Mouse (Mus musculus) gastrocnemius, postnatal 36 days (tissue): ENCODE measurements around the gene Pcyt1a. TPM values are rescaled to one million over a fixed set of nuclear protein-coding genes. Genes with fewer than 3 reads are reported as not detected.
"Not testable (repeated sequence)": the region's sequence is repeated elsewhere in the genome, so short reads cannot be mapped to it uniquely, and the experiment has no call there.

Experiments
- DNase-seq, 2 experiments: peaks; one replicate each; pipeline ENCODE4 v3.0.0; 2022
- intact Hi-C: fragments of 180-260 bp; cut with DNase I; formaldehyde crosslinking; loops from one replicate; pipeline ENCODE4 v1.15.1; 2025
- total RNA-seq, 2 experiments: library from RNA; stranded (reverse); gene quantifications; 2 replicates each; pipeline ENCODE4 v1.2.3; 2021

Pcyt1a gene
- total RNA-seq, 2 experiments from 2014 or later, result 105 to 121 TPM

DNA sequence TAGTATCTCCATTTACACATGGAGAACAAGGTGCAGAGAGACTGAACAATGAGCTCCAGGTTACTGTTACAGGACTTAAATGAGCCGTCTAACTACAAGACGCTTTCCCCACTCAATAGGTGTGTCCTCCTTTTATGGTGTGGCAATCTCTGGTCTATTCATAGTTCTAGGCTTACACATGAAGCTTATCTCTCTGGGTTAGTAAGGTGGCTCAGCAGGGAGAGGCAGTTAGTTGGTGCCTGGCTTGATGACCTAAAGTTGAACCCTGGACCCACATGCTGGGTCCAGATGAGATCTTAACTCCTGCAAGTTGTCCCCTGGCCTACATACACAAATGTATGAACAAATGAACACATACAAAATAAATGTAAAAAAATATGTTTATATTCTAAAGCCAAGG, 32.7 kb downstream of the Pcyt1a start:
- no peak for DNase-seq
- intact Hi-C loops, result loop anchor here (5.0 kb wide), 2 partner anchors 196 to 346 kb away; no protein-coding TSS in a partner anchor

DNA sequence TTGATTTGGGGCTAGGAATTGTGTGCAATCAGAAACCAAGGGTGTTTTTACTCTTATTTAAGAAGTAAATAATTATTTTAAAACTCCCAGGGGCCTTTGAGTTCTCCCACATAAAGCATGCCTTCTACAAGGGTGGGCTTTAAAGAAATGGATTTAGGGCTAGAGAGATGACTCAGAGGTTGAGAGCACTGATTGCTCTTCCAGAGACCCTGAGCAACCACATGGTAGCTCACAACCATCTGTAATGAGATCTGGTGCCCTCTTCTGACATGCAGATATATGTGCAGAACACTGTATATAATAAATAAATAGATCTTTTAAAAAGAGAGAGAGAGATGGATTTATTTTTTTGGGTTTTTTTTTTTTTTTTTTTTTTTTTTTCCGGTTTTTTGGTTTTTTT, 34.2 kb downstream of the Pcyt1a start:
- no peak for DNase-seq

DNA sequence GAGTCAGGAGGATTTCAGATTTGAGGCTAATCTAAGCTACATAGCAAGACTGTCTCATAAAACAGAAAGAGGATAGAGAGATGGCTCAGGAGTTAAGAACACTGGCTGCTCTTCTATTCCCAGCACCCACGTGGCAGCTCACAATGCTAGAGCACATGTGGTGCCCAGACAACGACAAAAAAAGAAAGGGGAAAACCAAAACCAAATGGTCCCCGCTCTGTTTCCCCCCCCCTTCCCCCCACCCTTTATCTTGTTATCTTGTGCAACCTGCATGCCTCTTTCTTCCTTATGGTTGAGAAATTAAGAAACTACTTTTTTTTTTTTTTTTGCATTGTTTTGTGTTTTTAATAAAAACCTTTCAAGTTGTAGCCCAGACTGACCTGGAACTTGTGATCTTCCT, 37.8 kb downstream of the Pcyt1a start:
- intact Hi-C loops, result no loop called here
- DNase-seq, result no peak

More for the DNA sequence above, 34.2 kb downstream of the Pcyt1a start:
- intact Hi-C loops, result loop anchor here (5.0 kb wide), 2 partner anchors 198 to 348 kb away; no protein-coding TSS in a partner anchor

DNA sequence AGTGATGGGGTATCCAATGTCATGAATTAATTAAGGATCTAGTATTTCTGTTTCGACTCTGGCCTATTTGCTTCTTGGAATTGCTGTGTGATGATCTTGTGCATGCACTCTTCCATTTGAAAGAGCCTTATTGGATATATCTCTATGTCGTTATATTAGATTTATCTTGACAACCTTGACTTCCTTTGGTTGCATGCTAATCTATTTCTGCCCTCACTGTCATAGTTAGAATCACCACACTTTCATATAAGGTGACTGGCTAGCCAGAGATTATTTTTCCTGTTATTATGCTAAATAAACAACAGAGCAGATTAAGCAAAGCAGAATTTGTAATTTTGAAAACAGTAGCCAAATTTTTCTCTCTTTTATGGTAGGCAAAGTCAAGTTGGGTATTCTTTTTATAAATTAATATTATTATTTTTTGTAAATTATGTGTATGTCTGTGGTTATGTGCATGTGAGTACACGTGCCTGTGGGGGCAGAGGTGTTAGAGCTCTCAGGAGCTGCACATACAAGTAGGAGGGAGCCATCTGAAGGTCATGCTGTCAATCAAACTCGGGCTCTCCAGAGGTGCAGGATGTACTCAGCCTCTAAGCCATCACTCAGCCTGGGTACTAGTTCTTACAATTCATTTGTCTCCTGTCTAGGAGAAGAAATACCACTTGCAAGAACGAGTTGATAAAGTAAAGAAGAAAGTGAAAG, 38.8 kb downstream of the Pcyt1a start:
- intact Hi-C loops, result no loop called here
- no peak for DNase-seq

DNA sequence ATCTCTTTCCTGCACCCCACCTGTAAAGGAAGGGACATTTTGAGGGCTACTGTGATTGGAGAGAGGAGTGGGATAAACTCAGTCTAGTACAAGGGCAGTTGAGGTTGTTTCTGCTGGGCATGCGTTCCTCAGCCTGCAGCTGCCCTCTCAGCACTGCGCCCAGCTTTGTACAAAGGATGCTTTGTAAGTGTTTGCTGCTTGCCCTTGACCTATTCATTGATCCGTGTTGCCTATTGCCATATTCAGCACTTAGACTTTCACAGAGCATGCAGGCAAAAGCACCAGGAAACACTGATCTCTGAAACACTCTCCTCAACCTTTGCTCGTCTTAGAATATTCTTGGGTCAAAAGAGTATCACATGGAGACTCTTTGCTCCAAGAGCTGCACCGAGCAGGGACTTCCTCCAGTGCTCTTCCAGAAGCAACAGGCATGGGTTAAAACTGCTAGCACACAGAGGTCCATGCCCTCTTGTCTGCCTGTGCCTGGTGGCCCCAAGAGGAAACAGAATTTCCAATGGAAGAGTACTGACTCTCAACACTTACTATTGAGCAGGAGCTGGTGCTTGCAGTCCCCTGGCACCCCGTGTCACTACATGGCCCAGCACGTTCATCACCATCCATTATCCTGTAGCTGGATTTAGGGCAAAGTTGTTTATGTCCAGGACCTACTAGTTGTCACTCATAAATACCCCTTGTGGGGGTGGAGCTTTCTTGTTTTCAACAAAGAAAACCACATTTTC, 41.7 kb downstream of the Pcyt1a start:
- intact Hi-C loops, result no loop called here
- DNase-seq, result no peak

DNA sequence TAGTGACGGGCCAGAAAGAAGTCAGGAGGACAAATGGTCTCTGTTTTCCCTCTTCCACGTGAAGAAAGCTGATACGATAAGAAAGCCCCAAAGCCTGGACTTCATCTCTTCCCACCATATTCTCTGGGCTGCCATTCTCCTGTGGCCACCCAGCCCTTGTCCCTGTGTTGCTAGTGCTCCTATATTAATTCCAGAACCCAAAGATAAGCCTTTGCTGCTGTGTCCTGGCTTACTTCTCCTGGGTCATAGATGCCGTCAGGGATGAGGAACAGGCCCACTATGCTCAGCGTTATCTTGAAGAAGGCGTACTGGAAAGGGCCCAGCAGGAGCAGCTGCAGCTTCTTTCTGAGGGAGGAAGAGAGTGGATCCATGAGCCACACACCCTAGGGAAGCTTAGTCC, 46.6 kb downstream of the Pcyt1a start:
- no peak for DNase-seq
- intact Hi-C loops, result no loop called here

DNA sequence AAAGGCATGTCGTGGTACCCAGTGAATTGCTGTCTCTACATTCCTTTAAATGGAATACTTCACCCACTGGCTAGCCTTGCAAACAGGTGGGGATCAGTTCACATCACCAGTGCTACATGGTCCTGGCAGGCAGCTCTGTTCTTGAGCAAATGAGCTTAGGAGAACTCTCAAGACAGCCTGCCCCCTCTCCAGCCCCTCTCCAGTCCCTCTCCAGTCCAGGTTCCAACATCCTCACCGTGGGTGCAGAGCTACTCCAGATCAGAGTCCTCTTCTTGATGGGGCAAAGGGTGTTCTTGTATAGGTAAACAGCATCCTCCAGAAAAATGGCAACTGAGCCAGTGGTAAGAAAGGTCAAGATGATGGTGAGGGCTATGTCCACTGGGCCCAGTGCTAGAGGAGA, 48.7 kb downstream of the Pcyt1a start:
- intact Hi-C loops, result loop anchor here (2.0 kb wide), 1 partner anchor 53 kb away; no protein-coding TSS in a partner anchor

DNA sequence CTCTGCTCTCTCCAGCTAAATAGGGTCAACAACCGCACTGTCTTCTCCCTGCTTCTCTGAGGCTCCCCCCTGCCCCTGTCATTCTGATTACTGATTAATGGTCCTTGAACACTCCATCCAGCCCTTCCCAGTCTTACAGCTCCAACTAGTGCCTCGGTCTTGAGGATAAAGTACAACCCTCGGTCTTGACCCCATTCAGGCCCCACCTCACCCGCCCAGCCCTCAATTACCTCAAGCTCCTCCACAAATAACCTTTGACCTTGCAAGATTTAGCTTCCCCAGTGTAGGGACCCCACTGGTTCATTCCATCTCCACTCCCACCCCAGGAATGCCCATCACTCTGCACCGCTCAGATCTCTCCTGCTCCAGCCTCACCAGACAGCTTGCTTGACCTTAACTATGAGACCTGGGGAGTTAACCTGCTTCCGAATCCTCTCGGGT, 53.7 kb downstream of the Pcyt1a start:
- intact Hi-C loops, result no loop called here
- DNase-seq, result no peak

More for the DNA sequence above, 48.7 kb downstream of the Pcyt1a start:
- DNase-seq, result no peak

DNA sequence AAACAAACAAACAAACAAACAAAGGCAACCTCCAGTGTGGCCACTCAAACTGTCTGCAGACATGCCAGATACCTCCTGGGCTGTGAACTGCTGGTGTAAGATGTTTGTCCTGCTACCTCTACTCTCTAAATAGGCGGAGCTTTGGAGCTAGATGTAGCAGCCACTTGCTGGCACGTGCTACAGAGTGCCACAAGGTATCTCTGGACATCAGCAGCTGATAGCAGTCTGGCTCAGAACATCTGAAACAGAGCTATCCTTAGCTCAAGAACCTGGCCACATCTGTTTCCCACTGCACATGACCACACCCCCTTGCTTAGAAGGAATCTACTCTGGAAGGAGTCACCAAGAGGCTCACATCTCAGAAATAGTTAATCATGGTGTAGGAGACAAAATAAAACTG, 54.5 kb downstream of the Pcyt1a start:
- no peak for DNase-seq
- intact Hi-C loops, result no loop called here

DNA sequence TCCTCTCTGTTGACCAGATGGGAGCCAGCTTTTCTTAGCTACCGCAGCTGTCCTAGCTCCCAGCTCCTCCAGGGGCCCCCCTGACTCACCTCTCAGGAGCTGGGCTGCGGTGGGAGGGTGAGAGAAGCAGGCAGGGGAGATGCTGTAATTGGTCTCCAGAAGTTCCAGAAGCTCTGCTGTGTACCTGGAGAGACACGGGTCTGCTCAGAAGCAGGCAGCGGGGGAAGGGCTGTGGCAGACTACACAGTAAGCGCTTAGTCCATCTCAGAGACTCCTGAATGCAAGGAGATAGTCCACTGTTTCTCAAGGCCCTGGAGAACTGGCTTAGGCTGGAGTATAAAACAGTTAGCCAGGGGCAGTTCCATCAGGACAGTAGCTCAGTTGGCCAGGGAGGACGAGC, 55.3 kb downstream of the Pcyt1a start:
- DNase-seq, result no peak
- intact Hi-C loops, result no loop called here

DNA sequence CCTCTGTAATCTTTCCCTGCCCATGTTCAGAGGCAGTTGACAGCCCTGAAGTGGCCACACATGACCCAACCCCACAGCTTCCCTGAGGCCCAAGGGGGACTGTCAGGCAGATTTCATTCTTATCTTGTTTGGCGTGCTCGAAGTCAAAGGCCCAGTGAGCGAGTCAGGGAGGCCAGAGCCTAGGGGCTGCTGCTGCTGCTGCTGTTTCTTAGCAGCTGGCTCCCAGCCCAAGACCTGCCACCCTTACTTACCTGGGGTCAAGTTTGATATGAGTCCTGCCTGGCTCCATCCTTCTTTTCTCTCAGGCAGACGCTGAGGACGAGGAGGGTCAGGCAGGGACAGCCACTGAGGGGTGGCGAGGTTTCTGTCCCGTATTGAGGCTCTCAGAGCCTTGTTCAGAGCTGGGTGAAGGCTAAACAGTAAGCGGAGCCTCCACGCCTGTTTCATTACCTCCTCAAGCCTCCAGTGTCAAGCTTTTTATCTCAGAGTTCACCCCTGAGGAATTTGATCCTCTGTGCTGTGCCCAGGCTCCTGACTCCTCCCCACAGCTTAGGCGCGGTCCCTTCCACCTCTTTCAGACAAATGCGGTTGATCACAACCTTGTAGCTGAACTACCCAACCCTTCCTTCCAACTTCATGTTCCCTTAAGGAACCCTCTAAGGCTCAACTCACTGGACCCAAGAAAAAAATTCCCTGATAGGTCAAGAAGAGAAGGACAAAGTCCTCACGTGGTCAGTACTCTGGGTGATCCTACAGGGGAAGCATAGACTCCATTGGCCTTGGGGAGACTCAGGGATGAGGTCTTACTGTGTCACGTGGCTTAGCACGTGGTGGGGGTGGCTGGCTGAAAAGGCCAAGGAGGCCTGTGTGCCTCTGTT, 56.8 kb downstream of the Pcyt1a start, which contains the start of gene Slc51a:
TSS of gene Slc51a (minus strand) at position 646 of the 878 bp plus-strand sequence.
- intact Hi-C loops, result no loop called here
- no peak for DNase-seq

DNA sequence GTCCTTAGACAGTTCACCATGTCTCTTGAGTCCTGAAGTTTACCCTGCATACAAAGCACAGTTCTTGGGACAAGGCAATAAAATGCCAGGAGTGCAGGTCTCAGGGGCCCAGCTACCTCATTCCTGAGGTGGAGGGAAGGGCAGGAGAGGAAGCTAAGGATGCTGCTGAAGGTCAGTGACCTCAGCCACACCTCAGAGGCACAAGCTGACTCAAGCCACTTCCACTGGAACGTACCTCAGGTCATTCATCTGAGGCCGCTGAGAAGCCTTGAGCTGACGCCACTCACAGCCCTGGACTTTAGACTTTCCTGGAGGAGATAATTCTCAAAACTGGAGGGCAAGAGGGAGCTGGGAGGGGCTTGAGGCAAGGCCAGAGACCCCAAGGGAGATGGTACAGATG, 58.2 kb downstream of the Pcyt1a start:
- intact Hi-C loops, result no loop called here
- DNase-seq, result no peak

DNA sequence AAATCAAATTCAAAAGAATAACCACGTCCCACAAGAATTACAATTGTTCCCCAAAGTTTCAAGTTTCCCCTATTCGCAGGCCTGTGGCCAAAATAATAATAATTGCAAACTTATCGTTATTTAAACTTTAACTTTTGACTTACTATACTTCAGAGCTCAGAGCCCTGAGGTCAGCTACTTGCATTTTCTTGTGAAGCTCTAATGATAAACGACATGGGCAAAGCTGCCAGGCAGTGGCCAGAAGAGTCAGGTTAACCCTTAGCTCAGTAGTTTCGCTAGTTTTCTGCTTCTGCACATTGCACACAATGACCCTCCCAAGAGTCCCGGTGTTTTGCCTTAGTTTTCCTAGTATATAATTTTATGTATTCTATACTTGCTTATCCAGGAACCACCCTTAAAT, 63.6 kb downstream of the Pcyt1a start:
- not testable (repeated sequence) for DNase-seq
- intact Hi-C loops, result loop anchor here (10.0 kb wide), 1 partner anchor 350 kb away; no protein-coding TSS in a partner anchor

DNA sequence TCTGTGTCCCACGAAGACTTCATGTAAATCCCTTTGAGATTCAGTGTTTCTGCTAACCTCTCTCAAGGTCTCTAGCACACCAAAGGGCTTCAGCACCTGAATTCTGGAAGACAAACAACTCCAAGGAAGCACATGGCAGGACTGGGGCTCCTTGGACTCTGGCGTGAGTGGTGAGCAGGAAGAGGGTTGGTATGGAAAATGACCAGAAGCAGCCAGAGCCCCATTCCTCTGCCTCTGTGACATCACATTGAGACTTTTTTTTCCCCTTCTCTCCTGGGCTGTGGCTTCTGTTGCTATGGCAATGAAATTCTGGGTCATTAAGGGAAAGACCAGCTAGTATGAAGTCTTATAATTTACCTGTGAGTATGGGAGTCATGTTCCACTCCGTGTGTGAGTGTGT, 65.2 kb downstream of the Pcyt1a start, which contains the start of gene Zdhhc19:
TSS of gene Zdhhc19 (plus strand) at position 301 of the 400 bp plus-strand sequence.
- DNase-seq, result no peak
- intact Hi-C loops, result loop anchor here (10.0 kb wide), 1 partner anchor 351 kb away; no protein-coding TSS in a partner anchor

DNA sequence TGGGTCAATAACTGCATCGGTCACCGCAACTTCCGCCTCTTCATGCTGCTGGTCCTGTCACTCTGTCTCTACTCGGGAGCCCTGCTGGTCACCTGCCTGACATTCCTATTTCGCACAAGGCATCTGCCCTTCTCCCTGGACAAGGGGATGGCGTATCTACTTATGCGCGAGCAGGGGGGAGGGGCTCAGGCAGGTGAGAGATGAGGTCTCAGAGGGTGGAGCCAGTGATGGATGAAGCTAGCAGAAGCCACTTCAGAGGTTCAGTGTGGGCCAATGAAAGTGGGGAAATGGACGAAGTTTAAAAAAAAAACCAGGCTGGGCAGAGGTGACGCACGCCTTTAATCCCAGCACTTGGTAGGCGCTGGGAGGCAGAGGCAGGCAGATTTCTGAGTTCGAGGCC, 68.3 kb downstream of the Pcyt1a start:
- DNase-seq, result no peak
- intact Hi-C loops, result loop anchor here (2.0 to 10.0 kb wide), 3 partner anchors 234 to 382 kb away; no protein-coding TSS in a partner anchor

DNA sequence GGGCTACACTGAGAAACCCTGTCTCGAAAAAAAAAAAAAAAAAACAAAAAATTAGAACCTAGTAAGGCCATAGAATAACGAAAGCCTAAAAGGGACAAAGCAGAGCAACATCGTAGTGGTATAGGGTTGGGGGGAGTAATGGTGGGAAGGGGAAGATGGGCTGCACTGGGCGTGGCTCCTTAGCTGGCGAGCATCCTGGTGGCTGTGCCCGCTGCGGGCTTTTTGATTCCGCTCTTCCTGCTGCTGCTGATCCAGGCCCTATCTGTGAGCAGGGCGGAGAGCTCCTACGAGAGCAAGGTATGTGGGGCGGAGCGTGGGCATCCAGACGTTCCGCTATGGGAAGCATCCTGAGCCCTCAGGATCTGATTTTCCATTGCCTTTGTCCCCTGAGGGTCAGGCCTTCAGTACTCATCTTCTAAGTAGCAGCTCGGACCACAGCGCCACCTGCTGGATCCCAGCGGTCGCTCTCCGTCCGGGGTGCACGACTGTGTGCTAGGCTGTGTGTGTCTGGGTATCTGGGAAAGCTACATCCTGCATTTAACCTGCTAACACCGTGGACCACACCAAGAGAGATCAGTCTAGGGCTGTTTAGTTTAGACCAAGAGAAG, 68.8 kb downstream of the Pcyt1a start:
- DNase-seq, result peak; percentile 79 to 83
- intact Hi-C loops, result loop anchor here (2.0 to 10.0 kb wide), 3 partner anchors 235 to 383 kb away; no protein-coding TSS in a partner anchor

DNA sequence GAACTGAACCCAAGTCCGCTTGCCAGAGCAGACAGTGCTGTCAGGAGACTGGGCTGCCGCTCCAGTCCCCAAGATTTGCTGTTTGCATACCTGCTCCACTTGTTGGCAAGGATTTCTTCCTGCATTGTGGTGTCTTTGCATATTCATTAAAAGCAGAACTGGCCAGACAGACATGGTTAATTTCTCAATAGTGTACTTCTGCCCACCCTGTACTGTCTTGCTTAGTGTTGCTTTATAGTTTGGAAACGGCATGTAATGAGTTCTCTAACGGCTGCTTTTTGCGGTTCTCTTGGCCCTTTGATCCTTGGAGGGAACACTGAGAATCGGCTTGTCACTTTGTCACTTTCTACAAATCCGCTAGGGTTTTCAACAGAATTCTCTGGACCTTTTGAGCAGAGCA, 70.7 kb downstream of the Pcyt1a start:
- no peak for DNase-seq
- intact Hi-C loops, result no loop called here

DNA sequence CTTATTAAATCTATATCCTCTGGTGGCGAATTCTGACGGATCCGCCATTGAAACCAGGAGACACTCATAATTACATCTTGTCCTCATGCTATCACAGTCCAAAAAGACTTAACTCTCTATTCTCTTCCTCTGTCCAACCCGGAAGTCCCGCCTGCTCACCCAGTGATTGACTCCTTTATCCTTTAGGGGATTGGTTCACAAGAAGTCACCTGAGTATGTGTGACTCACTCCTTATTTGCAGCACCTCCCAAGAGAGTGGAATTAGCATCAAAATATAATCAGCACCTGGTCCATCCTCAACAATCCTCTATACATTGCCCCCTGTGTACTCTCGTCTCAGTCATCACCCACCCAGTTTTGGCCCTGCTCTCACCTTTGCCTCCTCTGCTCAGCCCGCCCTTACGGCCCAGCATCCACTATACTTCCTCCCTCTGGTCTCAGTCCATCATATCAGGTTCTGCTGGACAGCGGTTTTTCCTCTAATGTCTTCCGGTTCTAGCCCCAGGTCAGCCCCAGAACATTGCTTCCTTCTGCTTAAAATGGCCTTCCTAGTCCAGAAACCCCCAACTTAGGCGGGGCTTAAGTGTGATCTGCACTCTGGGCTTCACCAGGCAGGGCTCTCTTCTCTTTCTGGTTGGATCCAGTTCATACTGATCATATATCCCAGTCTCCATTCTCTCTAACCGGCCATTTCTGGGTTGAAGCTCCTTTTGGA, 72.1 kb downstream of the Pcyt1a start:
- DNase-seq, result no peak
- intact Hi-C loops, result no loop called here

DNA sequence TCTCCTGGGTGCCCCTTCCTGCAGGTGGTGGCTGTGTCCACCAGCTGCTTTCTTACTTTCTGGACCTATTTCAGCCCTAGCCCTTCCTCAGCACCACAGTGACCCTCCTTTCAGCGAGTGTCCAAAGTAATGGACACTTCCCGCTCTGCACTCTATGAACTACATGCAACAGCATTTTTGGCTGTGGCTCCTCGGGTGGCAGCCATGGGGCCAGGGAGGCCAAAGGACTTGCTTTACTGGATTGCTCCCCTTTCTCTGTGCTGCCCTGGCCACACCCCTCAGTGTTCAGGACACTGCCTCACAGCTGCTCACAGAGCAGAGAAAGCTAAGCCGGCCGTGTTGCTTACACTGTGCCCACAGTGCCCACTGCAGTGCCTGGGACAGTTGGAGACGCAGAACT, 72.9 kb downstream of the Pcyt1a start:
- intact Hi-C loops, result no loop called here
- no peak for DNase-seq
